Mouse (Mus musculus) liver, postnatal 0 days (tissue): ENCODE measurements at regions not wholly inside any gene's neighbourhood (a gene's known extent, or its start where the extent isn't known, plus 50 kb on each side); places are given as distances from the start of the nearest gene placed in this dataset.

Experiments
- CTCF ChIP-seq: sonication (generic); IDR thresholded peaks from 2 replicates; pipeline ENCODE4 v1.5.1; 2016; ENCODE audit warnings: antibody characterized with exemption, low read depth
- EP300 ChIP-seq: IDR thresholded peaks from 2 replicates; pipeline ENCODE4 v1.6.1; 2016; ENCODE audit warnings: antibody characterized with exemption, low read depth, mild to moderate bottlenecking

- TF ChIP-seq CTCF (no peak), EP300 (no peak)
Observed at GRCm38 (mm10) chr12:70531661-70532060, 78.8 kb downstream of the Tmx1 start.
